Mouse (Mus musculus): ENCODE data around the gene Asb16. TPM values are rescaled to one million over a fixed set of nuclear protein-coding genes. Genes with fewer than 3 reads are reported as not detected.

The Asb16 gene
- 0.07 and 0.11 TPM in 2 replicates for polyA plus RNA-seq (2015; fragmentation: Nextera tagmentation; extraction: Ambion mirVana)

DNA sequence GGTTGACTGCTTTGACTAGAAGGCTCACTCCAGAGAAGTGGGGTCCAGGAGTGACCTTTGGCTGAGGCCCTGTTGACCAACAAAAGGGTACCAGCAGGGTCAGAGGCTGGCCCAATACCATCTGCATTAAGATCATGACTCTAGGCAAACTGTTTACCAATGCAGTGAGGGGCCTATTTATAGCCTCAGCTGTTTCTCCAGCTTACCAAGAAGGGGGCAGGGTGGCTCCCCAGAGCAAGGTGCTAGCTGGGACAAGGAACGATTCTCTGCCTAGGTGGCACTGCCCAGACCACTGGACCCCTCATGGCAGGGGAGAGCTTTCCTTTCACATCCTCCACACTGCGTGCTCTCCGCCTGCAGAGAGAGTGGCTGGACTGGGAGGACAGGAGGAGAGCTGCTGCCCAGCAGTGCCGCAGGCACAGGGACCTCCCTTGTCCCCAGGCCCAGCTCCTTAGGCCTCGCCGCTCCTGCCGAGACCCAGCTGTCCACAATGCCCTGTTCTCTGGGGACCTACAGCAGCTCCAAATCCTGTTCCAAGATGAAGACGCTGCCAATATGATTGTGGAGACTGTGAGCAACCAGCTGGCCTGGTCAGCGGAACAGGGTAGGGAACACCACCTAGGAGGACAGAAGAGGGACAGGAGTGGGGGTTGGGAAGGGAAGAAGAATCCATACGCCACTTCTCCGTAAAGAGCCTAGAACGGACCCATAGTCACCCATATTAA is at the start of gene Asb16:
TSS of gene Asb16 (plus strand) at position 224 of the 725 bp plus-strand sequence.

DNA sequence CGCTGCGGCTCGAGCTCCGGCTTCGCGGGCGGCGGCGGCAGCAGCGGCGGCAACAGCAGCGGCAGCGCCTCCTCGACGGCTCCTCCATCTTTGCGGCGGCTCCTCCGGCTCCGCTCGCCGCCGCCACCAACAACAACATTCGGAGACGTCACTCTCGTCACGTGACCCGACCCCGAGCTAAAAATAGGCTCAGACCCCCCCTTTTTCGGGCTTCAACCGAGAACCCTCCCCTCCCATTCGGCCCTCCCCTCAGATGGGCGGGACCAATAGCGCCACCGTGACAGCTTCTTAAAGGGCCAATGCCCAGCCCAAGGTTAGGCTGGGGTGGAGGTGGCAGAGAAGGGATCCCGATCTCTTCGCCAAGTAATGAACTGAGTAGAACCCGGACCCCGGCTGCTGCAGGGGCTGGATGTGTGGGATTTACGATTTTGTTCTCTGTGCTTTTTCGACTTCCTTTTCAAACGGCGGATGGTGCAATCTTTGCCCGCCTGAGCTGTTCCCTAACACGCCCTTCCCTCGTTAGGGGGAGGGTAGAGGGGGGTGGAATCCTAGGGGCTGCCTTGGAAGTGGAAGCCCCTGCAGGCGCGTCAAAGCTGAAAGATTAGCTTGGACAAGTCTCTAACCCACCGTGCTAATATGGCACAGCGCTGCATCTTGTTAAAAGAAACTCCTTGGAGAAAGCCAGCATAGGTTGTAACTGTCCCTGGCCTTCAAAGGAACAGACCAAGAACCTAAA is 38.4 kb upstream of the Asb16 start, which contains the start of gene Hdac5:
TSS of gene Hdac5 (minus strand) at position 161 of the 736 bp plus-strand sequence.

DNA sequence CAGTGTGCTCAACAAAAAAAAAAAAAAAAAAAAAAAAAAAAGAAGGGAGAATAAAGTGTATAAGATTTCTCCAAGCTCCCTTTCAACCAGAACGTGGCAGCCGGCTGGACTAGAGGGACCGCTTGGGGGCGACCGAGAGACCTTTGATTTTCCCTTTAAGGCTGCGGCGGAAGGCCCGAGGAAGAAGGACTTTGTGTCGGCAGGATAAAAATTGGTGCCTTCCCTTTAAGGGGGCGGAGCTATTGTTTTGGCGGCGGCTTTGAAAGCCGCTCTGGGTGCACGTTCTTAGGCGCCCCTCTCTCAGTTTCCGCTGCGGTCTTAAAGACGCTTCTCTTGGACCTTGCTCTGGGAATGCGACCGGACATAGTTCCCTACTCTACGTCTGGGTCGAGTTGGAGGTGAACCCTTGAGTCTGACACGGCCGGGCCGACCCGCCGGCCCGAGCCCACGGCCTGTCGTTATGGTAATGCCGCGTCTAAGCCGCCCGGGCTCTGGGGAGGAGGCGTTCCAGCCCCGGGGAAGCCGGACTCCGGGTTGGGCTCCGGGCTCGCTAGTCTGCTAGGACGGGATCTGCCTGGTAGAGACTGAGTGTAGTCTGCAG is 19.8 kb upstream of the Asb16 start, which contains the start of gene BC030867:
TSS of gene BC030867 (plus strand) at position 253 of the 601 bp plus-strand sequence.

DNA sequence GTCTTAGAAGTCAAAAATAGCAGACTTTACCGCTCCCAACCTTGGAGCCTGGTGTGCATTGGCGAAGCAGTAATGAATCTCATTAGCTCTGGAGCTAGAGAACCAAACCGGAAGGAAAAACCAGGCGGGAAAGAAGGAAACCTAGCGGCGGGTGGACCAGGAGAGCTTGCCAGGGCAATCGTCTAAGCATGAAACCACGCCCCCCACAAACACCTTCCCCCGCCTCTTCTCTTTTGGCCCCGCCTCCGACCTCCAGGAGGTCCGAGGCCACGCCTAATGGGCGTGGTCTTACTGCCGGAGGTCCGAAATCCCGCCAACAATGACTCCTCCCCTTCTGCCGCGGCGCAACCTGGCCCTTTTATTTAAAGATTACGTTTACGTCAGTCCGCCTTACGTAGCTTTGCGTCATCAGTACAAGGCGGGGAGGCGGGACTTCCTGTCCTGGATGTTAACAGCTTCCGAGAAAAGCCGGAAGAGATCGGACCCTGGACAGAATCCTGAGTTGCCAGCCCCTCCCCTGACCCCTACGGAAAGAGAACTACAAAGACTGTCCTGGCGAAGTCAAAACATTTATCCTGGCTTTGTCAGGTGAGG is 16.1 kb downstream of the Asb16 start, which contains the start of gene Tmub2:
TSS of gene Tmub2 (plus strand) at position 431 of the 594 bp plus-strand sequence.

DNA sequence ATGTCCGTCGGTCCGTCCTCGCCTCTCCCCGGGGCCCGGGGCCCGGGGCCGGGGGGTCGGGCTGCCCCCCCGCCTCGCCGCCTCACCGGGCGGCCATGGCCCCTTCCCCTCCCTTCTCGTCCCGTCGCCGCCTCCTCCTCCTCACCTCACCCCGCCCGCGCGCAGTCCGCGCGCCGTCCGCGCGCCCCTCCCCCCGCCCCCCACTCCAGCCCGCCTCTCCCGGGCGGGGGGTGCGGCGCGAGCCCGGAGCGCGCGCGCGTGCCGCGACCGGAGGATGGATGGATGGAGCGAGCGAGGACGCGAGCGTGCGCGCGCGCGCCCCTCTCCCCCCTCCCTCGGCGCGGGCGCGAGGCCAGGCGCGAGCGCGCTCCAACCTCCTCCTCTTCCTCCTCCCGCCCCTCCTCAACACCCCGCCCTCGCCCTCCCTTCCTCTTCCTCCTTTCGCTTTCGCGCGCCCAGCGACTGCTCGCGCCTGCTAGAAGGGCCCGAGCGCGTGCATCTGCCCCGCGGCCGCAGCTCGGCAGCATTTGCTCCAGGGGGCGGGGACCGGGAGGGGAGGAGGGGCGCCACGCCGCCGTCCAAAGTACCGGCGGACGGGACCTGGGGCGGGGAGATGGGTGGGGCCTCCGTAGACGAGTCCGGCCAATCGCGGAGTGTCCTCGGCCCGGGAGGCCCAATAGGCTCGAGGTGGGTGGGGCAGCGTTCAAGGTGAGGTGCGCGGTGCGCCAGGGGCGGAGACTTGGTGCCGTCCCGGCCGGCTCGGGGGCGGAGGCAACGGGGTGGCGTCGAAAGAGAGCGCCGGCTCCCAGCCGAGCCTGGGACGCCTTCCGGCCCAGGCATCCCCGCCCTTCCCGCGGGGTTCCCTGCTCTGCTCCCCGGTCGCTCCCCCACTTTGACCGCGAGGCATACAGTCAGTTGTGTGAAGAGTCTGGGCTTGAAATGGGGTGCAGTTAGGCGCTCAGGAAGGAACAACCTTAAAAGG is 28.2 kb downstream of the Asb16 start, which contains the start of gene Atxn7l3:
TSS of gene Atxn7l3 (minus strand) at position 141 of the 982 bp plus-strand sequence.

DNA sequence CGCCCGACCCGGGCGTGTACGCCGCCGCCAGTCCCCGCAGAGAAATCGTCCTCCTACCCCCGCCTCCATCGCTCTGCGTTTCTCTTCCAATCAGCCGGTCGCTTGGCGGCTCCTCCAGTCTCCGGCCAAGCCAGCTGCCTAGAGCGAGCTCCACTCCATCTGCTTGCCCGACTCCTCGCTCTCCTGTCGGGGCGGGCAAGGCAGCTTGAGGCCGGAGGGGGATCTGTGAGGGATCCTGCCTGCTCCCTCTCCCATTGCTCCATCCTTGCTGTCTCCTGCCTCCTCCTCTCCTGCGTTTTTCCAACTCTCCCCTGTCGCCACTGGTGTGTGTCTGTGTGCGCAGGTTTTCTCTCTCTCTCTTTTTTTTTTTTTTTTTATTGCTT is 50.9 kb downstream of the Asb16 start, which contains the start of gene Ubtf:
TSS of gene Ubtf (minus strand) at position 333 of the 383 bp plus-strand sequence.

Other genes with a start within 250 kb of the Asb16 start
- 1.3 and 1.5 TPM in 2 replicates for gene Mpp3, start 240.3 kb upstream of the Asb16 start, polyA plus RNA-seq (2015; fragmentation: Nextera tagmentation; extraction: Ambion mirVana)
- 1.8 and 2.2 TPM in 2 replicates for gene Cd300lg, start 227.2 kb upstream of the Asb16 start, polyA plus RNA-seq (2015; fragmentation: Nextera tagmentation; extraction: Ambion mirVana)
- 7.9 and 9.7 TPM in 2 replicates for gene Mpp2, start 180.2 kb upstream of the Asb16 start, polyA plus RNA-seq (2015; fragmentation: Nextera tagmentation; extraction: Ambion mirVana)
- 0.72 TPM in 1 of 2 replicates, not detected in the other for gene Ppy, start 167.4 kb upstream of the Asb16 start, polyA plus RNA-seq (2015; fragmentation: Nextera tagmentation; extraction: Ambion mirVana)
- gene Pyy, start 160.9 kb upstream of the Asb16 start, polyA plus RNA-seq (2015; fragmentation: Nextera tagmentation; extraction: Ambion mirVana) = 1.3 and 3.6 TPM in 2 replicates
- gene Nags, start 123.2 kb upstream of the Asb16 start, polyA plus RNA-seq (2015; fragmentation: Nextera tagmentation; extraction: Ambion mirVana) = 3.7 TPM in 2 replicates
- 10.9 and 12.3 TPM in 2 replicates for gene Tmem101, start 112.3 kb upstream of the Asb16 start, polyA plus RNA-seq (2015; fragmentation: Nextera tagmentation; extraction: Ambion mirVana)
- 83.8 and 86.1 TPM in 2 replicates for gene Lsm12, start 83.4 kb upstream of the Asb16 start, polyA plus RNA-seq (2015; fragmentation: Nextera tagmentation; extraction: Ambion mirVana)
- gene G6pc3, start 79.1 kb upstream of the Asb16 start, polyA plus RNA-seq (2015; fragmentation: Nextera tagmentation; extraction: Ambion mirVana) = 17.9 and 21.1 TPM in 2 replicates
- 21.8 and 29.1 TPM in 2 replicates for gene Hdac5, start 38.6 kb upstream of the Asb16 start, polyA plus RNA-seq (2015; fragmentation: Nextera tagmentation; extraction: Ambion mirVana)
- 13.6 and 14.9 TPM in 2 replicates for gene BC030867, start 19.9 kb upstream of the Asb16 start, polyA plus RNA-seq (2015; fragmentation: Nextera tagmentation; extraction: Ambion mirVana)
- gene Tmub2, start 16.2 kb downstream of the Asb16 start, polyA plus RNA-seq (2015; fragmentation: Nextera tagmentation; extraction: Ambion mirVana) = 33.5 and 36.0 TPM in 2 replicates
- gene Atxn7l3, start 27.9 kb downstream of the Asb16 start, polyA plus RNA-seq (2015; fragmentation: Nextera tagmentation; extraction: Ambion mirVana) = 8.5 and 9.3 TPM in 2 replicates
- gene Ubtf, start 51.0 kb downstream of the Asb16 start, polyA plus RNA-seq (2015; fragmentation: Nextera tagmentation; extraction: Ambion mirVana) = 67.7 and 68.5 TPM in 2 replicates
- 509 and 579 TPM in 2 replicates for gene Slc4a1, start 97.5 kb downstream of the Asb16 start, polyA plus RNA-seq (2015; fragmentation: Nextera tagmentation; extraction: Ambion mirVana)
- 2.0 and 2.6 TPM in 2 replicates for gene Rundc3a, start 124.7 kb downstream of the Asb16 start, polyA plus RNA-seq (2015; fragmentation: Nextera tagmentation; extraction: Ambion mirVana)
- 360 and 378 TPM in 2 replicates for gene Slc25a39, start 139.2 kb downstream of the Asb16 start, polyA plus RNA-seq (2015; fragmentation: Nextera tagmentation; extraction: Ambion mirVana)
- gene Grn, start 161.6 kb downstream of the Asb16 start, polyA plus RNA-seq (2015; fragmentation: Nextera tagmentation; extraction: Ambion mirVana) = 103 and 160 TPM in 2 replicates
- gene Fam171a2, start 178.9 kb downstream of the Asb16 start, polyA plus RNA-seq (2015; fragmentation: Nextera tagmentation; extraction: Ambion mirVana) = 1.1 and 1.2 TPM in 2 replicates
- 26.8 and 27.0 TPM in 2 replicates for gene Itga2b, start 201.4 kb downstream of the Asb16 start, polyA plus RNA-seq (2015; fragmentation: Nextera tagmentation; extraction: Ambion mirVana)

All from spleen, postnatal 0 days (tissue).